Mouse (Mus musculus) adrenal gland, adult 18-20 months (tissue): ENCODE measurements around the gene Gm4792. TPM values are rescaled to one million over a fixed set of nuclear protein-coding genes. Genes with fewer than 3 reads are reported as not detected.

Experiments used
- total RNA-seq, 2 experiments: library from RNA; stranded (reverse); gene quantifications; 1 replicate in 1 of 2; 2 replicates in 1 of 2; pipeline ENCODE4 v1.2.3; 2021

Gene Gm4792
- total RNA-seq, 2 experiments from 2014 or later = not detected

Other genes with a start within 250 kb of the Gm4792 start
- gene Nr2c1, start 150.7 kb downstream of the Gm4792 start, total RNA-seq = 10 to 100 TPM; 10.1 to 11.1 TPM
- gene Ndufa12, start 100.0 kb downstream of the Gm4792 start, total RNA-seq = 100 to 1,000 TPM; 359 to 463 TPM
- gene Tmcc3, start 13.2 kb upstream of the Gm4792 start, total RNA-seq = 10 to 100 TPM; 14.4 to 28.2 TPM